Mouse (Mus musculus): ENCODE measurements around the gene Ndufb5. TPM values are rescaled to one million over a fixed set of nuclear protein-coding genes. Genes with fewer than 3 reads are reported as not detected.
"Not testable (repeated sequence)": the region's sequence is repeated elsewhere in the genome, so short reads cannot be mapped to it uniquely, and the experiment has no call there.

Gene Ndufb5
- polyA plus RNA-seq, 1 experiment from 2014 or later: 282 TPM

DNA sequence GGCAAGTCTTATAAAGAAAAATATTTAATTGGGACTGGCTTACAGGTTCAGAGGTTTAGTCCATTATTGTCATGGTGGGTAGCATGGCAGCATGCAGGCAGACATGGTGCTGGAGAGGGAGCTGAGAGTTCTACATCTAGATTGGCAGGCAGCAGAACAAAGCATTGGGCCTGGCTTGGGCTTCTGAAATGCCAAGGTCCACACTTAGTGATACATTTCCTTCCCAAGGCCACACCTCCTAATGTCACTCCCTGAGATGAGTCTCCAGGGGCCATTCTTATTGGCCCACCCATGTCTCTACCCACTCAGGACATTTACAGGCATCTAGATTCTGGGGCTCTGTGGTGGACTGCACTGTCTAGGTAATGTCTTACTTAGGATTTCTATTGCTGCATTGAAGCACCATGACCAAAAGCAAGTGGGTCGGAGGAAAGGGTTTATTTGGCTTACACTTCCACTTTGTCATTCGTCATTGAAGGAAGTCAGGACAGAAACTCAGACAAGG lies 5.5 kb downstream of the Ndufb5 start:
- H3K9ac ChIP-seq (replicated peaks): no peak overlapping the region
- no peak for ATAC-seq (ENCODE audit: low FRiP score, low read depth)
- H3K27ac ChIP-seq (replicated peaks): no peak overlapping the region
- H3K27me3 ChIP-seq: no peaks in the 10 kb centered on the region
- WGBS: 90% methylated on average over 2 of the region's 2 CpGs
- H3K4me2 ChIP-seq (replicated peaks): no peak overlapping the region
- 0 out of 2 replicates have a peak, but pooled peaks cover 5% of the 10 kb centered on the region for H3K9me3 ChIP-seq
- H3K4me3 ChIP-seq: no peak overlapping the region
- H3K4me1 ChIP-seq: peaks cover 12% of the 10 kb centered on the region
- H3K36me3 ChIP-seq: peaks cover 33% of the 10 kb centered on the region

DNA sequence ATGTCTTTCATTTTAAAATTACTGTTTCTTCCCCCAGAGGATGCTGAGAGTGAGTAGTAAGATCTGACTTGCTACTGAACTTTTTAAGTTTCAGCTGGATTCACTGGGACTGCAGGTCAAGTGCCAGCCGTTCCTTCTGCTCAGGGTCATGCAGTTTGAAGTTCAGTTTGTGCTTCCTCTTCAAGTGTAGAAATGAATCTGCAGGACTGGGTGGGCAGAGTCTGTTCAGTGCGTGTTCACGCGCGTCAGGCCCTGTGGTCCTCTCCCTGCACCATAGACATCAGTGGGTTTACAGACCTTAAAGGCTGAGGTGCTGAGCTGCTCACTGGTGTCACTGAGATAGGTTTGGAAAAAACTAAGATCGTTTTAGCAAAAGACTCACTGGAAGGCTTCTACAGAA lies 8.2 kb downstream of the Ndufb5 start:
- H3K4me2 ChIP-seq (replicated peaks): no peak overlapping the region
- no peak overlapping the region for H3K9ac ChIP-seq (replicated peaks)
- no peaks in the 10 kb centered on the region for H3K27me3 ChIP-seq
- ATAC-seq (ENCODE audit: low FRiP score, low read depth): no peak
- peaks cover 57% of the 10 kb centered on the region for H3K36me3 ChIP-seq
- no peak overlapping the region for H3K27ac ChIP-seq (replicated peaks)
- no peak overlapping the region for H3K4me3 ChIP-seq
- no peaks in the 10 kb centered on the region for H3K4me1 ChIP-seq
- H3K9me3 ChIP-seq: 0 out of 2 replicates have a peak, but pooled peaks cover 5% of the 10 kb centered on the region
- 97% methylated on average over 6 of the region's 6 CpGs for WGBS

DNA sequence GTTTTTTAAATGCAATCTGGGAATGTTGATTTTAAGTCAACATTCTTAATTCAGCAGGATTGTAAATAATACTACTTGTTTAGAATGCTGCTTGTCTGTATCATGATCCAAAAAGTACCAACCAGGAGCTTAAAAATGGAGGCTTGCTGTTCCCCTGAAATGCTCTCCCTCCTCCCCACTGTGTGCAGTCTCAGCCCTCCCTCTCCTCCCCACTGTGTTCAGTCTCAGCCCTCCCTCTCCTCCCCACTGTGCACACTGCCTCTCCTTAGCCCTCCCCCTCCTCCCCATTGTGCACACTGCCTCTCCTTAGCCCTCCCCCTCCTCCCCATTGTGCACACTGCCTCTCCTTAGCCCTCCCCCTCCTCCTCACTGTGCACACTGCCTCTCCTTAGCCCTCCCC lies 8.6 kb downstream of the Ndufb5 start:
- not testable (repeated sequence) for H3K27me3 ChIP-seq; ATAC-seq (ENCODE audit: low FRiP score, low read depth)

DNA sequence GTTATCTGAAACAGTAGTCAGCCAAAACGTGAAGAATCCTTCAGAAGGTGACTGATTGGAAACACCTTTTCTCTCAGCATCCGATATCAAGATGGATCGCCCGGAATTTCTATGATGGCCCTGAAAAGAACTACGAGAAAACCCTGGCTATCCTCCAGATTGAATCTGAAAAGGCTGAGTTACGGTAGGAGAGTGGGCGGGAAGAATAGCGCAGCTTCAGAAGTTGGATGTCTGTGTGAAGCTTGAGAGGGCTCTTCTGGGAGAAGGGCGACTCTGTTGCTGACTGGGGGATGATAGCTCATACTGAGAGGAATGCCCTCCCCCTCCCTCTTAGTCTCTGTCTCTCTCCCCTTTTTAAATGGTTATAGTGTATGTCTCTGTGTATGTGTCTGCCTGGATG lies 11.6 kb downstream of the Ndufb5 start:
- 93% methylated on average over 9 of the region's 9 CpGs for WGBS
- Histone ChIP-seq H3K27me3 (no peaks in the 10 kb centered on the region), H3K9ac (replicated peaks) (no peak overlapping the region), H3K4me1 (no peaks in the 10 kb centered on the region), H3K36me3 (peaks cover 77% of the 10 kb centered on the region), H3K9me3 (0 out of 2 replicates have a peak, but pooled peaks cover 5% of the 10 kb centered on the region), H3K27ac (replicated peaks) (no peak overlapping the region), H3K4me2 (replicated peaks) (no peak overlapping the region), H3K4me3 (no peak overlapping the region)
- ATAC-seq (ENCODE audit: low FRiP score, low read depth): no peak

More for the DNA sequence above, 8.6 kb downstream of the Ndufb5 start:
- H3K27ac ChIP-seq (replicated peaks); H3K9ac ChIP-seq (replicated peaks); H3K4me1 ChIP-seq; H3K4me3 ChIP-seq; H3K9me3 ChIP-seq; H3K4me2 ChIP-seq (replicated peaks): not testable (repeated sequence)
- H3K36me3 ChIP-seq: peaks cover 62% of the 10 kb centered on the region

DNA sequence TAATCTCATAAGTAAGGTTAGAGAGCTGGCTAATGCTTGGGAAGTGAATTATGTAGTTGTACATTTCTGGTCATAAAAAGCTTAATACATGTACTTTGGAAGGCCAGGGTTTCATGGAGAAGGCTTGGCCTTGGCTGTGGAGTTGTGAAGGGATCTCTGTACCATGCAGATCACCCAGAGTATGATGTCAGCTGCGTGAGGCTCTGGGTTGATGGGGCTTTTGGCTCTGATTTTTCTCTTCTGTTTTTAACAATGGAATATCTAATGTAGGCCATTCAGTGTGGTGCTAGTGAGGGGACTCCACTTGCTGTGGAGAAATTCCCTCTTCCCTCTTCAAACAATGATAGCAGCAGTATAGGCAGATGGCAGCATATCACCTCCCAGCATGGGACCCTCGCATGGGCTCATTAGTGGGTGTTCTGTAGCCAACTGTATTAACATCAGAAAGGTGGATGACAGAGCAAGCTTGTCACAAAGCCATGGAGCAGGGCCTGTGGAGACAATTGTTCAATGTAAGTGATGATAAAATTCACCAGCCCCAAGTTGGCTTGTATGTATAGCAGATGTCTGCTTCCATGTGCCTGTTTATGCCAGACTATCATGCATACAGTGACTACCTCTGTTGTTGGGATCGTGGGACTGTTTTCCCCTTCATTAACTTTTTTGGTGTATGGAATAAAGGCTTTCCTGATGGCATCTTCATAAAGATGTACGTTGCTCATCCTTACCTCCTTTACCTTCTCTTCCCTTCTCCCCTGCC lies 13.2 kb downstream of the Ndufb5 start:
- H3K4me2 ChIP-seq (replicated peaks): no peak overlapping the region
- H3K9ac ChIP-seq (replicated peaks): no peak overlapping the region
- no peak overlapping the region for H3K27ac ChIP-seq (replicated peaks)
- H3K36me3 ChIP-seq: peaks cover 77% of the 10 kb centered on the region
- ATAC-seq (ENCODE audit: low FRiP score, low read depth): no peak
- H3K9me3 ChIP-seq: 0 out of 2 replicates have a peak, but pooled peaks cover 5% of the 10 kb centered on the region
- H3K27me3 ChIP-seq: no peaks in the 10 kb centered on the region
- H3K4me3 ChIP-seq: no peak overlapping the region
- 93% methylated on average over 4 of the region's 4 CpGs for WGBS
- H3K4me1 ChIP-seq: no peaks in the 10 kb centered on the region

DNA sequence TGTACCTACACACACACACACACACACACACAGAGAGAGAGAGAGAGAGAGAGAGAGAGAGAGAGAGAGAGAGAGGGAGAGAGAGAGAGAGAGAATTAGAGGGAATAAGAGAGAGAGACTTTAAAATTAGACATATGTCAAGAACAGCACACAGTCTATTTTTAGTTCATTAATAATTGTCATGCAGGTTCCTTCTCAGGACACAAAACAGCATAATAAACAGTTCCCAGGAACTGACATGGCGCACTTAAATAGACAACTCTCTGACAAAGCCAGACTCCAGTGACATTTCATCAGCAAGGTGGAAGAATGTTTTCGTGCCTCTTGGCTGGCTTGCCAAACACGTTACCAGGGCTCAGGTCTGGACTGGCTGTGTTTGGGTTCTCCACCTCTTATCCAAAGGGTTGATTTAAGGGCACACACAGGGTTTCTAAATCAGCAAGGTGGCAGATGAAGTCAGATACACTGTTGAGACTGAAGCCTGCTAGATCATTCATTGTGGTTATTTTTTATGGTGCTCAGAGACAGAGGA lies 17.7 kb downstream of the Ndufb5 start:
- no peaks in the 10 kb centered on the region for H3K9me3 ChIP-seq
- H3K4me2 ChIP-seq (replicated peaks): no peak overlapping the region
- no peaks in the 10 kb centered on the region for H3K27me3 ChIP-seq
- H3K36me3 ChIP-seq: peaks cover 44% of the 10 kb centered on the region
- 89% methylated on average over 3 of the region's 3 CpGs for WGBS
- no peaks in the 10 kb centered on the region for H3K4me1 ChIP-seq
- H3K27ac ChIP-seq (replicated peaks): no peak overlapping the region
- H3K9ac ChIP-seq (replicated peaks): no peak overlapping the region
- no peak for ATAC-seq (ENCODE audit: low FRiP score, low read depth)
- H3K4me3 ChIP-seq: no peak overlapping the region

DNA sequence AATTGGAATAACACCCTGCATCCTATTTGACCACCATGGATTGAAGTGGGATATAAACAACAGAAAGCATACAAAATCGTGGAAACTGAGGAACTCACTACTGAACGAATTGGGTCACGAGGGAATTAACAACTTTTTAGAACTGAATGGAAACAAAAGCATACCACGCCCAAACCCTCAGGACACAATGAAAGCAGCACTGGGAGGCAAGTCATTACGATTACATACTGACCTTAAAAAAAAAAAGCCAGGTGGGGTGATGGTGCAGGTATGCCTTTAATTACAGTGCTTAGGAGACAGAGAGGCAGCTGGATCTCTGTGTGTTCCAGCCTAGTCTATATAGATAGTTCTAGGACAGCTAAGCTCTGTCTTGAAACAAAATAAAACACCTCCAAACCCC lies 22.4 kb downstream of the Ndufb5 start:
- H3K9ac ChIP-seq (replicated peaks): no peak overlapping the region
- H3K9me3 ChIP-seq: no peaks in the 10 kb centered on the region
- ATAC-seq (ENCODE audit: low FRiP score, low read depth): no peak
- H3K27ac ChIP-seq (replicated peaks): no peak overlapping the region
- 78% methylated on average over 5 of the region's 5 CpGs for WGBS
- no peaks in the 10 kb centered on the region for H3K36me3 ChIP-seq
- H3K4me1 ChIP-seq: no peaks in the 10 kb centered on the region
- no peak overlapping the region for H3K4me3 ChIP-seq
- H3K4me2 ChIP-seq (replicated peaks): no peak overlapping the region
- no peaks in the 10 kb centered on the region for H3K27me3 ChIP-seq

DNA sequence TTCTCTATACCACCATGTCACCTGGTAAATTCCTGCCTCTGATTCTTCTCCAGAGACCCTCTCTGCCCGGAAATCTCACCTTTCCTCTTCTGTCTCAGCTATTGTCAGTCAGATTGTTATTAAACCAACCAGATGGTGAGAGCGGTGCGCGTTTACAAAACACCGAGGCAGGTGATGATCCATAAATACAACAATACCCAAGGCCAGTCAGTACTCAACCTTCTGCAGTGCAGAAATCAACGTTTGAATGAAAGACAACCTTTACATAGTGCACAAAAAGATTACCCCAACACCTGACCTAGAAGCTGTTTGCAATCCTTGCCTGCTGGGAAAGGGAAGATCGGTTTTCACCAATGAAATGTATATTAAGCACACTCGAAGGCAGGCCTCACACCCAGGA lies 26.2 kb downstream of the Ndufb5 start:
- 61% methylated on average over 8 of the region's 8 CpGs for WGBS
- H3K9ac ChIP-seq (replicated peaks): no peak overlapping the region
- no peaks in the 10 kb centered on the region for H3K4me1 ChIP-seq
- H3K27me3 ChIP-seq: no peaks in the 10 kb centered on the region
- H3K4me2 ChIP-seq (replicated peaks): no peak overlapping the region
- H3K36me3 ChIP-seq: no peaks in the 10 kb centered on the region
- no peak for ATAC-seq (ENCODE audit: low FRiP score, low read depth)
- H3K4me3 ChIP-seq: no peak overlapping the region
- no peaks in the 10 kb centered on the region for H3K9me3 ChIP-seq
- H3K27ac ChIP-seq (replicated peaks): no peak overlapping the region

DNA sequence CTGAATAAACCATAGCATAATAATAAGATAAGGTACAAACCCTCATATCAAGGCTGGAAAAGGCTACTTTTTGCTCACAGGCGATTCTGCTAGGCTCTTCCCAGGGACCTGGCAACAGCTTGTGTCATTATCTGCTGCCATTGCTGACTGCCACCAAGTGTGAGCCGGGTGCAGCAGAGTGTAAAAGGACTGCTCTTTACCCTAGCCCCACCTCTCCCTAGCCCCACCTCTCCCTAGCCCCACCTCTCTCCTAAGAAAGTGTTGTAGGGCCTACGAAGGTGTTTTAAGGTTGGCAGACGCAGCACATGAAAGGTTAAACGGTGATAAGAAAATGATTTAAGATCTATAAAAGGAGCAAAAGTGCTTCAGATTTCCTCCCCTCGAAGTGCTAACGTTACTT lies 27.1 kb downstream of the Ndufb5 start:
- H3K4me2 ChIP-seq (replicated peaks): no peak overlapping the region
- WGBS: 51% methylated on average over 7 of the region's 7 CpGs
- ATAC-seq (ENCODE audit: low FRiP score, low read depth): no peak
- no peak overlapping the region for H3K9ac ChIP-seq (replicated peaks)
- no peak overlapping the region for H3K4me3 ChIP-seq
- no peak overlapping the region for H3K27ac ChIP-seq (replicated peaks)
- H3K4me1 ChIP-seq: no peaks in the 10 kb centered on the region
- H3K9me3 ChIP-seq: no peaks in the 10 kb centered on the region
- H3K36me3 ChIP-seq: no peaks in the 10 kb centered on the region
- H3K27me3 ChIP-seq: no peaks in the 10 kb centered on the region

DNA sequence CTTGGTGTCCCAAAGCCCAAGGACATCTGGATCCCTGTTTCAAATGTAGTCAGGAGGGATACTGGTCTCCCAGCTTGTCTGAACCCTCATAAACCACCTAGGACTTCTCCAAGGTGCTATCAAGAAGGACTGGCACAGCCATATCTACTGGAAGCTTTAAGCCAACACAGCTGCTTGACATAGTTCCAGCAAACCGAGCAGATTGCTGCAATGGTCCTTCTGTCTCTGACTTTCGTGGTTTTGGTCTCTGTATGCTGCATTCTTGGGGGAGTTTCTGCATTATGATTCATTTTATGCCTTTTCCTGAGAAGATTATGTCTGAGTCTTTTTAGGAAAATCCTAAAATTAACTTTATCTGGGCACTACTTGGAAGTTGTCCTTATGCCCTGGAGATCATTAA lies 34.0 kb downstream of the Ndufb5 start:
- H3K27me3 ChIP-seq: no peaks in the 10 kb centered on the region
- no peak for ATAC-seq (ENCODE audit: low FRiP score, low read depth)
- H3K9me3 ChIP-seq: no peaks in the 10 kb centered on the region
- H3K4me3 ChIP-seq: no peak overlapping the region
- H3K4me1 ChIP-seq: no peaks in the 10 kb centered on the region
- no peaks in the 10 kb centered on the region for H3K36me3 ChIP-seq
- 84% methylated on average over 2 of the region's 2 CpGs for WGBS
- no peak overlapping the region for H3K27ac ChIP-seq (replicated peaks)
- H3K4me2 ChIP-seq (replicated peaks): no peak overlapping the region
- H3K9ac ChIP-seq (replicated peaks): no peak overlapping the region

Measured in midbrain, embryonic 12.5 days (tissue).